8 mouse cellular contexts compared by ENCODE assay signal in the genomic region with DNA sequence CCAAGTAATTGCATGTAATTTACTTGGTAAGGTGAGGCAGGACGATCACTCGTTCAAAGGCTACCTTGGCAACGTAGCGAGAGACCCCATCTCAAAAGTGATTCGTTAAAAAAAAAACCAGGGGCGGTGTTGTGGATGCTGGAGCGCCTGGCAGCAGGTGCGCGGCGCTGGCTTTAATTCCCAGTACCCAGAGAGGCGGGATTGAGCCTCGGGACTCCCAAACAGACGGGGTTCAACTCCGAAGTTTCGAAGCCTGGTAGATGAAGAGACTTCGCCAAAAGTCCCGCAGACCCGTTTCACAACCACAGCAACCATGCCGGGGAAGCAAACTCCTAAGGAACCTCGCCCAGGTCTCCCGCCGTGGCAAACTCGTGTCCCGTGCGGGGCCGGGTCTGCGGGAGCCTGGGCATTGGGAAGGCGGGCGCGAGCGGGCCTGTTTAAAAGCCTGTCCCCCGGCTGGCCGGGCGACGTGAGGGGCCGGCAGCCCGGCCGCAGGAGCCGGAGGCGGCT. TPM values are rescaled to one million over a fixed set of nuclear protein-coding genes. Genes with fewer than 3 reads are reported as not detected.
DNase-seq lines count a peak whose midpoint lies in the region; ATAC-seq and TF ChIP-seq lines count a peak whose summit lies in the region.

No protein-coding gene starts in this region.

- H3K4me1 ChIP-seq in heart, adult 2 months (ENCODE audit: control insufficient read depth, insufficient read depth, low read length), result peaks cover 1% of the 10 kb centered on the region
- peaks cover 9% of the 10 kb centered on the region for H3K4me1 ChIP-seq in limb, embryonic 12.5 days (replicated peaks)

- intact Hi-C loops in heart, adult 2 months (cut with DNase I), result loop anchor here (1.0 to 5.0 kb wide), 2 partner anchors 16 to 513 kb away; partner anchors contain the start of genes Amacr and Brix1

- peak overlapping the region; percentile 57 for H3K4me3 ChIP-seq in heart, adult 2 months
- H3K4me3 ChIP-seq in limb, embryonic 12.5 days (replicated peaks), result peak overlapping the region; percentile 81

- DNase-seq in heart, adult 2 months, result no peak
- DNase-seq in heart, postnatal 4 days, result no peak
- DNase-seq in 3134 (ENCODE audit: extremely low read depth, insufficient read length, low spot score) (peak; percentile 68), ZHBTc4 (ENCODE audit: low read depth, low spot score) (peak; percentile 59)
- peak; percentile 22 to 34 for DNase-seq in frontal cortex, postnatal 36 days (ENCODE audit: low spot score in 2 of 2)
- peak; percentile 72 for DNase-seq in neural tube, embryonic 10.5 days (ENCODE audit: extremely low spot score, low spot score)
- no peak for DNase-seq in ovary, adult 18-20 months (ENCODE audit: low spot score)

- H3K9me3 ChIP-seq in limb, embryonic 12.5 days, result no peaks in the 10 kb centered on the region

- TF ChIP-seq EP300 in heart, adult 2 months (IDR thresholded peaks at IDR 0.05; ENCODE audit: insufficient read depth, low read depth, low read length), result no peak

- H3K9ac ChIP-seq in heart, adult 2 months (ENCODE audit: low read depth, low read length), result peak overlapping the region; percentile 88
- H3K9ac ChIP-seq in limb, embryonic 12.5 days (replicated peaks), result peak overlapping the region; percentile 78

- WGBS in heart, adult 2 months, result under 1% methylated on average over 40 of the region's 40 CpGs
- WGBS in limb, embryonic 12.5 days, result under 1% methylated on average over 40 of the region's 40 CpGs

- no peak for TF ChIP-seq CTCF in heart, adult 2 months (IDR thresholded peaks at IDR 0.05)

- H3K79me2 ChIP-seq in heart, adult 2 months (replicated peaks; ENCODE audit: control insufficient read depth, insufficient read depth, low read length), result peaks cover 4% of the 10 kb centered on the region

- ATAC-seq in limb, embryonic 12.5 days (ENCODE audit: insufficient number of reproducible peaks, insufficient read depth, low FRiP score, low TSS enrichment, low read depth), result peak; percentile 7; the same call in 1 of the 2 replicates

- peak overlapping the region; percentile 87 for H3K4me2 ChIP-seq in limb, embryonic 12.5 days

- H3K36me3 ChIP-seq in heart, adult 2 months (ENCODE audit: control insufficient read depth, insufficient read depth, low read length), result no peaks in the 10 kb centered on the region
- peaks cover 5% of the 10 kb centered on the region for H3K36me3 ChIP-seq in limb, embryonic 12.5 days

- peak overlapping the region; percentile 71 for H3K27ac ChIP-seq in heart, adult 2 months
- peak overlapping the region; percentile 67 for H3K27ac ChIP-seq in limb, embryonic 12.5 days

- TF ChIP-seq POLR2A in heart, adult 2 months (IDR thresholded peaks at IDR 0.05; ENCODE audit: insufficient read depth, low read depth, low read length), result no peak

- H3K27me3 ChIP-seq in heart, adult 2 months (ENCODE audit: control insufficient read depth, insufficient read depth, low read length), result no peaks in the 10 kb centered on the region
- H3K27me3 ChIP-seq in limb, embryonic 12.5 days, result no peaks in the 10 kb centered on the region

RNA-seq across cellular contexts. Expression of gene Dnajc21, which starts 0.6 kb away (rescaled TPM):
- total RNA-seq in heart, adult 2 months (2021), result 10 to 100 TPM; 34.5 to 41.2 TPM
- polyA plus RNA-seq in heart, adult 2 months (2012; rRNA removed), result 2.2 and 5.4 TPM in 2 replicates
- total RNA-seq in heart, postnatal 4 days (2021), result 10 to 100 TPM; 20.1 to 21.6 TPM
- 15.3 and 17.2 TPM in 2 replicates for polyA plus RNA-seq in limb, embryonic 12.5 days (2016; fragmentation: Nextera tagmentation; extraction: Ambion mirVana)

RNA-seq across cellular contexts. Expression of gene Brix1, which starts 16.1 kb away (rescaled TPM):
- 10 to 100 TPM; 20.9 to 24.4 TPM for total RNA-seq in heart, adult 2 months (2021)
- 2.6 and 4.5 TPM in 2 replicates for polyA plus RNA-seq in heart, adult 2 months (2012; rRNA removed)
- total RNA-seq in heart, postnatal 4 days (2021), result 10 to 100 TPM; 32.5 to 36.3 TPM
- 125 and 136 TPM in 2 replicates for polyA plus RNA-seq in limb, embryonic 12.5 days (2016; fragmentation: Nextera tagmentation; extraction: Ambion mirVana)

RNA-seq across cellular contexts. Expression of gene Rad1, which starts 16.1 kb away (rescaled TPM):
- 1 to 10 TPM; 9.0 to 9.3 TPM for total RNA-seq in heart, adult 2 months (2021)
- polyA plus RNA-seq in heart, adult 2 months (2012; rRNA removed), result 4.8 and 9.6 TPM in 2 replicates
- total RNA-seq in heart, postnatal 4 days (2021), result 1 to 10 TPM; 7.5 to 9.4 TPM
- polyA plus RNA-seq in limb, embryonic 12.5 days (2016; fragmentation: Nextera tagmentation; extraction: Ambion mirVana), result 43.1 and 45.5 TPM in 2 replicates

Comparison
In these comparisons a context has a peak if more than half of its experiments do, and no peak if none do; other contexts are left out.
1. DNase-seq: peak in 3134 (single experiment), ZHBTc4 (single experiment), frontal cortex, postnatal 36 days (2 of 2) and neural tube, embryonic 10.5 days (single experiment); none in heart, adult 2 months (0 of 2), heart, postnatal 4 days (single experiment) and ovary, adult 18-20 months (single experiment).